Mouse (Mus musculus): Measurements from ENCODE around the gene Plekha6. TPM values are rescaled to one million over a fixed set of nuclear protein-coding genes. Genes with fewer than 3 reads are reported as not detected.

Plekha6 gene
- polyA plus RNA-seq (2015; fragmentation: Nextera tagmentation; extraction: Ambion mirVana): 15.0 TPM in 2 replicates

DNA sequence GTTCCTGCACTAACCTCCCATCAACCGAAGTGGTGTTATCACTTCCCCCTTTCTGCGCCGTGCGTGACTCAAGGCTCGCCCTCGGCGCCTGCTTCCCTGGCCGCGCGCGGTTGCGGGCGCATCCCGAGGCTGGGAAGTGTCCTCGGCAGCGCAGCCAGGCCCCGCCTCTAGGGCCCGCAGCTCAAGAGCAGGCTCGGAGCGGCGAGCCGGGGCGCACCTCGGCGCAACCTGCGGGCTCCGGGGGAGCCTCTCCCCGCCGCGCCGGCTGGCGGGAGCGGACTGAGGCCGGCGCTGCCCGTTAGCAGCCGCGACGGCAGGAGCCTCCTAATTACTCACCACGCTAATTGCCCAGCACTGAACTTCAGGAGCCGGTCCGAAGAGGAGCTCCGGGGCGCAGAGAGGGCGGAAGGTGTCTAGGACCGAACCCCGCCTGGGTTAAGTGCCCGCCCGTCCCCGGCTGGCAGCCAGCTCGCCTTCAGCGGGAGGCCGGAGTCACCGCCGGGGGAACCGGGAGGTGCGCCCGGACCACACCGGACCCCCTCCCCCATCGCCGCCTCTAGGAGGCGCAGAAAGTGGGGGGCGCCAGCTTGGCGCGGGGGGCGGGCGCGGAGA is at the start of gene Plekha6:
Plekha6 (plus strand) TSS at position 391 of the 612 bp plus-strand sequence.
- Histone ChIP-seq H3K9me3 (ENCODE audit: control insufficient read depth, low read length) (no peaks in the 10 kb centered on the region), H3K4me3 (ENCODE audit: low read length) (peak within 1 kb of the TSS; percentile 62), H3K27ac (ENCODE audit: low read depth, low read length) (no peak within 1 kb of the TSS), H3K9ac (ENCODE audit: low read depth, low read length) (peak within 1 kb of the TSS; percentile 65), H3K27me3 (replicated peaks; ENCODE audit: control insufficient read depth, insufficient read depth, low read length) (peaks cover 25% of the 10 kb centered on the region), H3K4me2 (ENCODE audit: low read length) (peak within 1 kb of the TSS; percentile 99), H3K4me1 (ENCODE audit: control insufficient read depth, insufficient read depth, low read depth, low read length) (peaks cover 18% of the 10 kb centered on the region), H3K36me3 (ENCODE audit: control insufficient read depth, insufficient read depth, low read length) (no peaks in the 10 kb centered on the region)
- under 1% methylated on average over 46 of the region's 68 CpGs for WGBS
- no peak for ATAC-seq

DNA sequence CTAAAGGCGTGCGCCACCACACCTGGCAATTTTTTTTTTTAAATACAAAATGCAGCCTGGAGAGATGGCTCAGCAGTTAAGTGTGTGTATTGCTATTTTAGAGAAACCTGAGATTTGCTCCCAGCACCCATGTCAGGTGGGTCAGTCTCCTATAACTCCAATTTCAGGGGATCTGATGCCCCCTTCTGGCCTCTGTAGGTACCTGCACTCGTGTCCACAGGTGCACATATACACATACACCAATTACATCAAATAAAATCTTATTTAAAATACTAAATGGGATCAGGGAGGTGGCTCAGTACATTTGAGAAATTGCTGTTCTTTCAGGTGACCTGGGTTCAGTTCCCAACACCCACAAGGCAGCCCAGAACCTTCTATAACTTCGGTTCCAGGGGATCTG is 47.9 kb upstream of the Plekha6 start:
- Histone ChIP-seq H3K27me3 (replicated peaks; ENCODE audit: control insufficient read depth, insufficient read depth, low read length) (no peaks in the 10 kb centered on the region), H3K4me3 (ENCODE audit: low read length) (no peak overlapping the region)
- WGBS: 94% methylated on average over 4 of the region's 4 CpGs

GRCm38 (mm10) chr1:133118127-133118526 is 45.9 kb upstream of the Plekha6 start:
- no peak for ATAC-seq
- Histone ChIP-seq H3K4me1 (ENCODE audit: control insufficient read depth, insufficient read depth, low read depth, low read length) (no peaks in the 10 kb centered on the region), H3K4me2 (ENCODE audit: low read length) (no peak overlapping the region), H3K36me3 (ENCODE audit: control insufficient read depth, insufficient read depth, low read length) (no peaks in the 10 kb centered on the region), H3K9me3 (ENCODE audit: control insufficient read depth, low read length) (no peaks in the 10 kb centered on the region), H3K4me3 (ENCODE audit: low read length) (no peak overlapping the region), H3K27me3 (replicated peaks; ENCODE audit: control insufficient read depth, insufficient read depth, low read length) (no peaks in the 10 kb centered on the region), H3K27ac (ENCODE audit: low read depth, low read length) (no peak overlapping the region), H3K9ac (ENCODE audit: low read depth, low read length) (no peak overlapping the region)
- WGBS: 91% methylated on average over 5 of the region's 5 CpGs

More for the DNA sequence above, 47.9 kb upstream of the Plekha6 start:
- ATAC-seq: no peak
- no peak overlapping the region for H3K4me2 ChIP-seq (ENCODE audit: low read length)
- no peak overlapping the region for H3K27ac ChIP-seq (ENCODE audit: low read depth, low read length)
- no peak overlapping the region for H3K9ac ChIP-seq (ENCODE audit: low read depth, low read length)
- H3K9me3 ChIP-seq (ENCODE audit: control insufficient read depth, low read length): no peaks in the 10 kb centered on the region
- no peaks in the 10 kb centered on the region for H3K4me1 ChIP-seq (ENCODE audit: control insufficient read depth, insufficient read depth, low read depth, low read length)
- no peaks in the 10 kb centered on the region for H3K36me3 ChIP-seq (ENCODE audit: control insufficient read depth, insufficient read depth, low read length)

DNA sequence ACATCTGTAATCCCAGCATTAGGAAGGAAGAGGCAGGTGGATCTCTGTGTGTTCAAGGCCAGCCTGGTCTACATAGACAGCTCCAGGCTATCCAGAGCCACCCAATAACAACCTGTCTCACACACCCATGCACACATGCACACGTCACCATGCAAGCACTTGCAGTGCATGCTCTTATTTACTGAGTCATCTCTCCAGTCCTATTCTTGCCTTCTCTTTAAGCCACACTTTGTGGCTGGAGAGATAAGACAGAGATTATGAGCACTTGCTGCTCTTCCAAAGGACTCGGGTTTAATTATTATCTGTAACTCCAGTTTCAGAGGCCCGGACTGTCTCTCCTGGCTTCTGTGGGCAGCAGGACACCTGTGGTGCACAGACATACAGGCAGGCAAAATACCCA is 45.2 kb upstream of the Plekha6 start:
- H3K9me3 ChIP-seq (ENCODE audit: control insufficient read depth, low read length): no peaks in the 10 kb centered on the region
- H3K4me2 ChIP-seq (ENCODE audit: low read length): no peak overlapping the region
- no peaks in the 10 kb centered on the region for H3K27me3 ChIP-seq (replicated peaks; ENCODE audit: control insufficient read depth, insufficient read depth, low read length)
- WGBS: 82% methylated on average over 3 of the region's 3 CpGs
- no peak for ATAC-seq
- H3K9ac ChIP-seq (ENCODE audit: low read depth, low read length): no peak overlapping the region
- H3K4me1 ChIP-seq (ENCODE audit: control insufficient read depth, insufficient read depth, low read depth, low read length): no peaks in the 10 kb centered on the region
- H3K4me3 ChIP-seq (ENCODE audit: low read length): no peak overlapping the region
- no peaks in the 10 kb centered on the region for H3K36me3 ChIP-seq (ENCODE audit: control insufficient read depth, insufficient read depth, low read length)
- no peak overlapping the region for H3K27ac ChIP-seq (ENCODE audit: low read depth, low read length)

GRCm38 (mm10) chr1:133119931-133120712 is 43.9 kb upstream of the Plekha6 start:
- WGBS: 71% methylated on average over 7 of the region's 7 CpGs
- Histone ChIP-seq H3K4me2 (ENCODE audit: low read length) (no peak overlapping the region), H3K9ac (ENCODE audit: low read depth, low read length) (no peak overlapping the region), H3K4me1 (ENCODE audit: control insufficient read depth, insufficient read depth, low read depth, low read length) (no peaks in the 10 kb centered on the region), H3K27ac (ENCODE audit: low read depth, low read length) (no peak overlapping the region), H3K4me3 (ENCODE audit: low read length) (no peak overlapping the region), H3K36me3 (ENCODE audit: control insufficient read depth, insufficient read depth, low read length) (no peaks in the 10 kb centered on the region), H3K27me3 (replicated peaks; ENCODE audit: control insufficient read depth, insufficient read depth, low read length) (no peaks in the 10 kb centered on the region), H3K9me3 (ENCODE audit: control insufficient read depth, low read length) (no peaks in the 10 kb centered on the region)
- no peak for ATAC-seq

DNA sequence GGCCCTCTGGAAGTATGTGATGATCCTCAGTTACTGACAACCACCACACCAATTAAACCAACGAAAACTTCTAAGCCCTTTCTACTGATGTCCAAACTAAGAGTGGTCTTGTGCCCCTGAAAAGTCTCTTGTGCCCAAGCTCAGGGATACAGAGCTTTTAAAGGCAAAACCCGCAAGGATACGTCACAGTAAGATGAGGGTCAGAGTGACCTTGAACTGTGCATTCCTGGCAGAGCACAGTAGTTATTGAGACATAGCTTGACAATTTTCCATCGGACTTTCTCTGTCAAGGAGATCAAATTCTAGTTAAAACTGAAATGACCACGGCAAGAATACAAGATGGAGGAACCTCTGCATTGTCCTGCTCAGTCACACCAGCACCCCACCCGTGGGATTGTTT is 42.8 kb upstream of the Plekha6 start:
- Histone ChIP-seq H3K9ac (ENCODE audit: low read depth, low read length) (no peak overlapping the region), H3K27me3 (replicated peaks; ENCODE audit: control insufficient read depth, insufficient read depth, low read length) (no peaks in the 10 kb centered on the region), H3K4me2 (ENCODE audit: low read length) (no peak overlapping the region), H3K27ac (ENCODE audit: low read depth, low read length) (no peak overlapping the region), H3K36me3 (ENCODE audit: control insufficient read depth, insufficient read depth, low read length) (no peaks in the 10 kb centered on the region), H3K4me3 (ENCODE audit: low read length) (no peak overlapping the region), H3K4me1 (ENCODE audit: control insufficient read depth, insufficient read depth, low read depth, low read length) (no peaks in the 10 kb centered on the region), H3K9me3 (ENCODE audit: control insufficient read depth, low read length) (no peaks in the 10 kb centered on the region)
- ATAC-seq: no peak
- WGBS: 69% methylated on average over 6 of the region's 6 CpGs

- Histone ChIP-seq H3K4me3 (ENCODE audit: low read length) (no peak overlapping the region), H3K27me3 (replicated peaks; ENCODE audit: control insufficient read depth, insufficient read depth, low read length) (no peaks in the 10 kb centered on the region), H3K27ac (ENCODE audit: low read depth, low read length) (no peak overlapping the region), H3K4me1 (ENCODE audit: control insufficient read depth, insufficient read depth, low read depth, low read length) (no peaks in the 10 kb centered on the region), H3K9ac (ENCODE audit: low read depth, low read length) (no peak overlapping the region), H3K9me3 (ENCODE audit: control insufficient read depth, low read length) (no peaks in the 10 kb centered on the region), H3K36me3 (ENCODE audit: control insufficient read depth, insufficient read depth, low read length) (no peaks in the 10 kb centered on the region), H3K4me2 (ENCODE audit: low read length) (no peak overlapping the region)
- no peak for ATAC-seq
- 79% methylated on average over 6 of the region's 6 CpGs for WGBS
These were observed 39.9 kb upstream of the Plekha6 start for GRCm38 (mm10) chr1:133124137-133124536.

GRCm38 (mm10) chr1:133125640-133126364 is 38.2 kb upstream of the Plekha6 start:
- Histone ChIP-seq H3K27me3 (replicated peaks; ENCODE audit: control insufficient read depth, insufficient read depth, low read length) (no peaks in the 10 kb centered on the region), H3K9me3 (ENCODE audit: control insufficient read depth, low read length) (no peaks in the 10 kb centered on the region), H3K4me3 (ENCODE audit: low read length) (no peak overlapping the region), H3K4me2 (ENCODE audit: low read length) (no peak overlapping the region), H3K4me1 (ENCODE audit: control insufficient read depth, insufficient read depth, low read depth, low read length) (peaks cover 4% of the 10 kb centered on the region; the same call in 1 of the 2 replicates), H3K27ac (ENCODE audit: low read depth, low read length) (no peak overlapping the region), H3K36me3 (ENCODE audit: control insufficient read depth, insufficient read depth, low read length) (no peaks in the 10 kb centered on the region), H3K9ac (ENCODE audit: low read depth, low read length) (no peak overlapping the region)
- 88% methylated on average over 9 of the region's 9 CpGs for WGBS
- no peak for ATAC-seq

DNA sequence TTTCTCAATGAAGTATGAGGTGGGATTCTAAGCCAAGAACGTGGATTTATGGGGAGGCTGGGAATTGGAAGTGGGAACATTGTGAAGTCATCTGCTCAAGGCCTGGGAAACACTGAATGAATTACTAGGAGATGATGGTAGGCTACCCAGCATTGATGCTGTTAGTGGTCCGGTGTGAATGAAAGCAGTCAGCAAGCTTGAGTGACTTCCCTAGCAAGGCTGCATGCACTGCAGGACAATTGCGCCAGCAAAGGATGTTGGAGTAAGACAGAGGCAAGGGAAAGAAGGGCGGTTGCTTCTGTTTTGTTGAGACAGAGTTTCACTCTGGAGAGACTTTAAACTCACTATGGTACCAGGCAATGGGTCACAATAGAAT is 37.7 kb upstream of the Plekha6 start:
- WGBS: 53% methylated on average over 4 of the region's 4 CpGs
- Histone ChIP-seq H3K4me1 (ENCODE audit: control insufficient read depth, insufficient read depth, low read depth, low read length) (peaks cover 4% of the 10 kb centered on the region; the same call in 1 of the 2 replicates), H3K36me3 (ENCODE audit: control insufficient read depth, insufficient read depth, low read length) (no peaks in the 10 kb centered on the region), H3K9me3 (ENCODE audit: control insufficient read depth, low read length) (no peaks in the 10 kb centered on the region), H3K9ac (ENCODE audit: low read depth, low read length) (no peak overlapping the region), H3K27me3 (replicated peaks; ENCODE audit: control insufficient read depth, insufficient read depth, low read length) (no peaks in the 10 kb centered on the region), H3K27ac (ENCODE audit: low read depth, low read length) (no peak overlapping the region), H3K4me3 (ENCODE audit: low read length) (no peak overlapping the region), H3K4me2 (ENCODE audit: low read length) (no peak overlapping the region)
- no peak for ATAC-seq

All from hindbrain, embryonic 16.5 days (tissue).